Mouse (Mus musculus) small intestine, adult 10 weeks (tissue): ENCODE measurements around the gene Arhgdib. TPM values are rescaled to one million over a fixed set of nuclear protein-coding genes. Genes with fewer than 3 reads are reported as not detected.

ENCODE experiments used
- polyA plus RNA-seq: library from polyadenylated mRNA; stranded (reverse); fragments of 350-450 nt; fragmentation: Illumina TruSeq; extraction: RNeasy Lipid Tissue Mini Kit (QIAGEN cat#74804); gene quantifications from one replicate; pipeline ENCODE4 v1.2.3, GENCODE M21; 2014; ENCODE audit warnings: low replicate concordance

The Arhgdib gene
- 14.7 TPM for polyA plus RNA-seq

DNA sequence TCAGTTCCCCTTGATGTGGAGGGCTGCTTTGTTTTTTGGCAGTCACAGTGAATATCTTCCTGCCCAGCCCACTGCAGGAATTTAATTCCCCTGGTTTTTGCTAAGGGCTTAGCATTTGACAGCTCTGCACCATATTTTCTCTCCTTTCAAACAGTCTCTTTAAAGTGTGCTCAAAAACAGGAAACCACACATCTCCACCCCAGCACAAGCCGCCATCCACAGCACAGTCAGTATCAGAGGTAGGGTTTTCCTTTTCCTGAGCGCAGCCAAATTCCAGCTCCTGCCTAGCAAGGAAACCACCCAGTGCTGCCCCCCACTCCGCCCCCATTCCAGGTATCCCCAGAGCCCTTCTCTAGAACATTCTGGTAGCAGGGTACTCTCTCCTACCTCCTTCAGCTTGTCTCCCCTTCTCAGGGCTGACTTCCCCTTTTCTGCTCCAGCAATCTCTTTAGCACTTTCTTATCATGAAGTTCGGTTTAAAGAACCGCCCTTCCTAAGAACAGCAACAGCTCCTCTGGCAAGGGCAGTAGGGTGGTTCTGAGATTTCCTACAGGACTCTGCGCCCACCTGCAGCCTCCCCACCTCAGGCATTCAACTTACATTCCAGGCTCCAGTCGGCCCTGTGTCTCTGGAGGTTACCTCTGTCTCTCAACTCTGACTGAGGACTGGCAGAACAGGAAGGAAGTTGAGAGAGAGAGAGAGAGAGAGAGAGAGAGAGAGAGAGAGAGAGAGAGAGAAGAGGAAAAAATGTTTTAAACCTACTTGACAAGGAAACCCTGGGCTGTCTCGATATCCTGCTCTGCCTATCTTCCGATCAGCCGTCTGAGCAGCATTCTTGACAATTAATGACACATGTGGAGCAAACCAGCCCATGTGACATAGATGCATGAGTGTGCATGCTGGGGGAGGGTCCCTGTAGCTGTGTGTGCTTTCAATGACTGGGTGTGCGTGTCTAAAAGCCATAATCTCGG, at the start of gene Arhgdib:
Gene Arhgdib, minus strand, starts transcription at position 849 of the 971 bp plus-strand sequence.

DNA sequence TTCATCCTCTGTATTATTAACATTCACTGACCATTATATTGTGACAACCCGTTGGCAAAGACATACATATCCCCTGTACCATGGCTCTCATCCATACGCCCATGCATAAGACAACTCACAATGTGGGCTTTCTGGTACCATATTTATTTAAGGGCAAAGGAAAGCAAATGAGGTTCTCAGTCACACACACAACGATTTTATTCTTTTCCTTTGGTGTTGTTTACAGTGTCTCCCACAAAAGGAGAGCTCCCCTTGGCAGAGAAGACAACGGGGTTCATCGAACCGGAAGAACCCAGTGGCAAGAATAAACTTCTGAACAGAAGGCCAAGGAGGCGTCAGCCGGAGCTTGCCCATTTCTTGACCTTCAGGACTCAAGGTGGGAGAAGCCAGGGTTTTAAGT, 18.2 kb downstream of the Arhgdib start, which contains the start of gene Pde6h:
Gene Pde6h, plus strand, starts transcription at position 301 of the 400 bp plus-strand sequence.

DNA sequence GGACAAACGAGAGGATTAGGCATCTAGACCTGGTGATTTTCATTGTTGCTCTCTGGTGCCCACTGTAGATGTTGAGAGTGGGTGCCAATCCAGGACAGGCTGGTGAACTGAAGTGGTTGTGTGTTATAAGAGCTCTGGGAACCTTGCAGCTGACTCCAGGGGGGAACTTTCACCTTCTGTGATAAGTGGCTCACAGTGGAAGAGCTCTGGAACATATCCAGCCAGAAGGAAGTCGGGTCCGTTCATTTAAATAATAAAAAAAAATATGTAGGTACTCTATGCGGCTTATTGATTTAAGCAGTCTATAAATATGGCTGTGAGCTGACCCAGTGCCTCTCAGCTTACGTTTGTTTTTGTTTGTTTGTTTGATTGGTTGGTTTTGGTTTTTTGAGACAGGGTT, 19.6 kb downstream of the Arhgdib start, which contains the start of gene Erp27:
Gene Erp27, minus strand, starts transcription at position 101 of the 400 bp plus-strand sequence.

DNA sequence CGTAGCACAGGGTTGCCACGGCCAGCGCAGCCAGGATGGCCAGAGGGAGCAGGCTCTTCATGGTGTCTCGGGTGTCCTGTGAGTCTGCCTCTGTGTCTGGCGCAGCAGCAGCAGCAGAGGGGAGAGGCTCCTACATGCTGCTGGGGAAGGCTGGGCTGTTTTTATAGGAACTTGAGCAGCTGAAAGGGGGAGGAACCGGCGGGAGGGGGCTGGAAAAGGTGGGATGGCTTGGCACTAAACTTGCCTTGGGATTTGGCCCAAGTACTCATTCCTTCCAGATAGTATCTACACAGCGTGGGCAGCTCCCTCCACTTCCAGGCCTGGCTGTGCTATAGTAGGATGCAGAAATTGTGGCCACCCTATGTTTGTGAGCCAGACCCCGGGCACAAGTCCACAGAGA, 66.0 kb downstream of the Arhgdib start, which contains the start of gene Mgp:
Gene Mgp, minus strand, starts transcription at position 154 of the 400 bp plus-strand sequence.

Other genes with a start within 250 kb of the Arhgdib start
- 101 TPM for gene Gucy2c, start 160.1 kb downstream of the Arhgdib start, polyA plus RNA-seq
- gene Hist4h4, start 137.5 kb downstream of the Arhgdib start, polyA plus RNA-seq, result 0.19 TPM
- 8.5 TPM for gene H2afj, start 133.7 kb downstream of the Arhgdib start, polyA plus RNA-seq
- 0.37 TPM for gene BC049715, start 114.3 kb downstream of the Arhgdib start, polyA plus RNA-seq
- 58.0 TPM for gene Wbp11, start 113.7 kb downstream of the Arhgdib start, polyA plus RNA-seq
- gene Smco3, start 106.4 kb downstream of the Arhgdib start, polyA plus RNA-seq, result 0.48 TPM
- gene Art4, start 84.2 kb downstream of the Arhgdib start, polyA plus RNA-seq, result not detected
- gene Mgp, start 66.1 kb downstream of the Arhgdib start, polyA plus RNA-seq, result 16.0 TPM
- 6.7 TPM for gene Erp27, start 19.7 kb downstream of the Arhgdib start, polyA plus RNA-seq
- not detected for gene Pde6h, start 18.1 kb downstream of the Arhgdib start, polyA plus RNA-seq
- 7.4 TPM for gene Rerg, start 228.6 kb upstream of the Arhgdib start, polyA plus RNA-seq